Mouse (Mus musculus): ENCODE data around the gene Slc35g1. TPM values are rescaled to one million over a fixed set of nuclear protein-coding genes. Genes with fewer than 3 reads are reported as not detected.
A peak's percentile ranks its signal among the peaks of the same experiment; 100 is the strongest.

Gene Slc35g1
- total RNA-seq, 2 experiments from 2014 or later = 1.9 to 2.3 TPM

DNA sequence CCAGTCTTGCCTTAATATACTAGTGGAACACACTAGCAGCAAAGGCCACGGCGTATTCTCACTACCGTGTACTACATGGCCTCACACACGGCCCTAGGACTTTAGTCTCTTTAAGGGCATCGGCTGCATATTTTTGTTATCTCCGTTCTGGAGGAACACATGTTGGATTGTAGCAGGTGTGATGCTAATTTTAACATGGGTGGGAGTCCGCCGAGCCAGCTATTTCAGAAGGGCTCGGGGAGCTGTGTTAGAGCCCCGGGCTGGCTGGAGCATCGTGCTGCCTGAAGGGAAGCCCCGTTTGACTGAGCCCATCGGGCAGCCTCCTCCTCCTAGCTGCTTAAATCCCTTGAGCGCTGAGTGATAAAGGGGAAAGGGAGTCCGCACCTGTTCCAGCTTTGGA is 39.4 kb downstream of the Slc35g1 start:
- DNase-seq (ENCODE audit: low spot score in 2 of 2) = peak in 1 of 2 experiments; percentile 16

DNA sequence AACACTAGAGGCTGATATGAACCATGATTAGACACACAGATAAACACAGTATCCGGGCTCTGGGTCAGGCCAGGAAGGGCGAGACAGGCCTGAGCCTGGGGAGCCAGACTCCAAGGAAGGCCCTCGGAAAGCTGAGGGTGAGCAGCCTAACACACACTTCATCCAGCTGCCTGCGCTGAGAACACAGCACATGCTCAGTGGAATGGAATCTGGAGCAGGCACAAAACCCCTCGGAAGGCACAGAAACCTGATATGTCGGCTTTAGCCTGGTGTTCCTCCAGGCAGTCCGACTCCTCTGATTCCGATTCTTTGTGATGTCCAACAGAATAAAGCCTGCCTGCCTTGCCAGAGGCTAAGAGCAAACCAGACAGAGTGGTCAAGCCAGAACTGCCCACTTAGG is 46.1 kb downstream of the Slc35g1 start:
- intact Hi-C loops (cut with DNase I) = no loop called here
- no peak for DNase-seq (ENCODE audit: low spot score in 2 of 2)

More for the DNA sequence above, 39.4 kb downstream of the Slc35g1 start:
- intact Hi-C loops (cut with DNase I) = no loop called here

- intact Hi-C loops (cut with DNase I) = no loop called here
- no peak for DNase-seq (ENCODE audit: low spot score in 2 of 2)
Observed at GRCm38 (mm10) chr19:38445758-38446157, 50.0 kb downstream of the Slc35g1 start.

Other genes with a start within 250 kb of the Slc35g1 start
- 10 to 100 TPM; 14.5 to 16.7 TPM for gene Fra10ac1, start 171.8 kb upstream of the Slc35g1 start, total RNA-seq (2021)
- gene Lgi1, start 131.4 kb upstream of the Slc35g1 start, total RNA-seq (2021) = 100 to 1,000 TPM; 141 to 144 TPM
- gene Plce1, start 85.1 kb downstream of the Slc35g1 start, total RNA-seq (2021) = 1 to 10 TPM; 6.2 to 9.1 TPM